Mouse (Mus musculus): Measurements from ENCODE around the gene Taf11.

- TF ChIP-seq CTCF (IDR thresholded peaks at IDR 0.05; ENCODE audit: control insufficient read depth, insufficient read depth, low read length): 0 out of 2 replicates have a peak, but pooled peaks have one; percentile 17
- TF ChIP-seq POLR2A (IDR thresholded peaks at IDR 0.05; ENCODE audit: borderline replicate concordance, control insufficient read depth, low read depth, low read length): no peak
Measured at GRCm38 (mm10) chr17:27881518-27881917, 28.1 kb downstream of the Taf11 start.
